Mouse (Mus musculus) spleen, adult 18-20 months (tissue): ENCODE results near the gene Plxnc1.

Experiments
- DNase-seq, 2 experiments: peaks; one replicate each; pipeline ENCODE4 v3.0.0; 2022; ENCODE audit warnings: mixed read lengths in 2 of 2

Gene Plxnc1

DNA sequence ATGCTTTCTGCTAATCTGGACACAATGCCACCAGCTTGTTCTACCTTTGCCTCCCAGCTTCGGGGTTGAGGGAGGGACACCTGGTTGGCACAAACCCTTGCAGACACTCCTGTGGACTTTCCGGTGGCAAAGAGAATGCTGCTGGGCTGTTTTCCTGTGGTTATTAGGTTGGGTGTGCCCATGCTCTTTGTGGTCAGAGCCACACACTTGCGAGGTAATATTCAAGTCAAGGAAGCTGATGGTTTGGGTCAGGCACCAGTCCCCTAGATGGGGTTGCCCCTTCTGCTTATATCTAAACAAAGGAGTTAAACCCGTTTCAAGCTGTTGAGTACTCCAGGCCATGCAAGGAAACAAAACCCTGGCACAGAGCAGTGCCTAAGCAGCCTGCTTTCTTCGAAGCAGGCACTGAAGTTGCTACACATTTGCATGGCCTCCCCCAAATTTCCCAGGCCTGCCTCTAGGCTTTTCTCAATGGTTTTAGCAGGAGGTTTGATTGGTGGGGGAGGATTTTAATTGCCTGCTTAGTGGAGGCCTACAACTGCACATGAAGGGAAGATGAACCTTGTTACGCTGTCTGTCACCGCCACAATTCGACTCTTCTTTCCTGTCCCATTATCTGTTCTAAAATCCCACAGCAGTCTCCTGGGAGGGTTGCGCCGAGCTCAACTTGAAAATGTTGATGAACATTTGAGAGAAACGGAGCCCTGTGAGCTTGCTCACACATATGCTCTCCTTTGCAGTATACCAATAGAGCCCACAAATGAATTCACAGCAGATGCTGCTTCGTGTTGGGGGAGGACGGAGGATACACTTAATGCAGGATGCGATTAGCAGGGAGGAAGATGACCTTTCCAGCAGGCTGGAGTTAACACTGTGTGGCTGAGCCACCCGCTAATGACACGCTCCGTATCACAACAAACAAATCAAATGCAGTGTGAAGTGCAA lies 132.5 kb downstream of the Plxnc1 start:
- no peak for DNase-seq

DNA sequence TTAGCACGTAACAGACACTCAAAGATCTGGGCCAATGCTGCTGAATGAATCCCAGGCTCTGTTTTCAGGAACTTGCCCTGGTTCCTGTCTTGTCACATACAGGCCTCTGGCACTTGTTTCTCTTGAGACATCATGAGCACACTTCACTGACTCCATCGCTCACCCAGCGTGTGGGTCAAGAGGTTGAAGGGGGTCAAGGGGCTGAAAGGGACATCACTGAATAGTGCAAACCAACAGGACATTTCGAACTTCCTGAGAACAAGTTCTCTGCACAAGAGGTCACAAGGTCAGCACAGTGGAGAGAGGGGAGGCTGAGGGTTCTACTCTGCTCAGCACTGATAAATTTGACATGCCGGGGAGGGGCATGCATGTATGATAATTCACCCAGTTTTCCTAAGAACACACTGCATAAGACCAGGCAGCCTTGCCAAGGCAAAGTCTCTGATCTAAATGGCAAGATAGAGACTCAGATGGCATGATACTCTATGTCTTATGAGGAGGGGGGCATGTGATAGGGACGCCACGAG lies 134.6 kb downstream of the Plxnc1 start:
- no peak for DNase-seq

DNA sequence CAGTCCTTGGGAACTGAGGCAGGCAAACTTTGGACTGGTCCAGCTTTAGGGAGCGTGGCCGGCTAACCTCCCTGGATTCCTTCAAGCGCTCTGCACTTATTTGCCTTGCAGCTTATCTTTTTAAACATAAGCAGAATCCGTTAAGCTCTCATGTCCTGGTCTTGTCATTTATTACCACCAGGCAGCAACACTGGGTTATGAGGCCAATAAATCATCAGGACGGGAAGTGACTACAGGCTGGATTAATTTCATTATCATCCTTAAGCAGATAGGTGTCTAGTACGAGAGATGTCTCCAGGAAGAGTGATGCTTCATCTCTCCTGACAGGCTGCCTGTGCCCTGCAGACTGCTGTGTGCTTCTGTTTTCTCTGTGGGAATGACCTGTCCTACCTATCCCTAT lies 136.4 kb downstream of the Plxnc1 start:
- no peak for DNase-seq

DNA sequence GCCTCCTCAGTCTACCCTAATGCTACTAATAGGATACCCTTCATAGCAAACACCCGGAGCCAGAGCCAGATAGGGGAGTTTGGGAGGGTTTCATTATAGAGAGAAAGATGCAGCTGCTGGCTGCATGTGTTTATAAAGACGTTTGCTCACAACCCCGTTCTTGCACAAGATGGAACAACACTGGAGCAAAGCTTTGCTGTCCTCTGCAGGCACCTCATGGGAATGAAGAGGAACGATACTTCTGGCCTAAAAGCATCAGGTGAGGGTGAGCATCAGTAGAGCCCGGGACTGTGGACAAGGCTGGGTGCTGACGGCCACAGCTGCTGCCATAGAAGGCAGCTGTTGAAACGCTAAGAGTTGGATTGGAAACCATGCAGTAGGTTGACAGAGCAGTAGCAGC lies 137.3 kb downstream of the Plxnc1 start:
- no peak for DNase-seq

DNA sequence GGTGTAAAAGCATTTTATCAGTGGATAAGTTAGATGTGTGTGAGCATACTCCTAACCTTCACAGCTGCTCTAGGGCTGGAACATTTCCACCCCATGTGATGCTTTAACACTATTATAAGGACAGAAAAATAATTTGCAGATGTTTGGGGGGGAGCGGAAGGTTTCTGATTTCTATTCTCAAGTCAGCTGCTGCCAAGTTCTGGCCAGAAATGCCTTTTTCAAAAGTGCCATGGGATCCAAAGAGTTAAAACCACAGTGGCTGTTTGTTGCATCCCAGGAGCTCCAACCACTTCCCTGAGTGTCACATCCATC lies 139.8 kb downstream of the Plxnc1 start:
- no peak for DNase-seq

DNA sequence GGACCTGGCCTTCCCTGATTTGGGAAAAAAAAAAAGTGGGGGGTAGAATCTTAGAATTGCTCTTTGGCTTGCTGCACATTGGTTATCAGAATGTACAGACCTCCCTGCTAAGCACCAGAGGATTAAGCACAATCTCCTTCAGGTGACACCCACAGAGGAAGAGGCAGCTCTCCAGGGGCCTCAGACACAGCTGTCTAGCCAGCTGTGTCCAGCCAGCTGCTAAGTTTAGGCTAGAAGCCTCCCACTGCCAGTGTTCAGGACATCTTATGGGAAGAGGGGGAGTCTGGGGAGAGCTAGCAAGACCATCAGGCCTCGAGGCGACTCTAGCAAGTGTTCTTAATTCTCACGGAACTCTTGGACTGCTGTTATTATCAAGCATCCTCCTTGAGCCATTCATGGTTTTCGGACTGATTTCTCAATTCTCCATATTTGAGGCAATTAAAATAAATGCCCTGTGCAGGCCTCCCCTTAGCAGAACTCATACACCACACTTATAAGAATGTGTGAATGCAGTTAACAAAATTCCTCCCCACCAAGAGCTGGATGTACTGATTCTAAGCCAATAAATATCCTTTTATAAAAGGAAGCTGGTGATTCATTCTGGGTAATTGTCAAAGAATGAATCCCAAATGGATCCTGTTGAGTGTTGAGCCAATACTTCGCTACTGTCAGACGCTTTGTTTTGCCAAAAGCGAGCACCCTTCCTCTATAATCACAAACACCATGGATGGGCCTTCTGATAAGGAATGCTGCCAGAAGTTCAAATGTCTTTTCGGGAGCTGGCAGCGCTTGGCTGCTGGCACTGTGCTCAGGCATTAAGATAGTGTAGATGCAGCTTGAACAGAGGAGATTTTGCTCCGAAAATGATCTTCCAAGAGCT lies 140.4 kb downstream of the Plxnc1 start:
- DNase-seq, result no peak

DNA sequence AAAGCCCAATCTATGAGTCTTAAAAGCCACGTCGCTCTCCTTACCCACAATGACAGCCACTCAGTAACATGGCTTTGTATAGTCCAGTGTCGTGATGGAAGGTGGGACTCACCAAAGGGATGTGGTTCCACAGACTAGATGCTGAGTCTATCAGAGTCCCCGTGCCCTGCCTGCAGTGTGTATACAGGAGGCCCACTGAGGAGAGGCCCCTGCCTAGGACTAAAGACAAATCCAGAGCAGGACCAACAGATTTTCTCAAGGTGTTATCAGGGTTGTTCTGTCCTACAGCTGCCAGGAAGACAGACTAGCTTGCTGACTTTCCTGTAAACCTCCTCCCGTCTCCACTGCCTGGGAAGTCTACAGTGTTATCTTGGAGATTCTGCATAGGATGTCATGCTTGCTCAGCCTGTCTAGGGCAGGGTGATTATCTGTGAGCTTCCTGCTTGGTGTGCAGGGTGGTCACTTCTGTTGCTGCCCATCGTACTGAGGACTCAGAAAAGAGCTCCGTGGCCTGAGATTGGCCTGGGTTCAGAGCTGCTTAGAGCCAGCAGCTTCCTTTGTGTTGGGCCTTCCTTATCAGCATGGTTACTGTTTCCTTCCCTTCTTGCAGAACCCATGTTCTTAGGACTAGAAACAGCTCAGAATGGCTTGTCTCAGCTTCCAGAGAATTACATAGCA lies 143.8 kb downstream of the Plxnc1 start:
- no peak for DNase-seq

DNA sequence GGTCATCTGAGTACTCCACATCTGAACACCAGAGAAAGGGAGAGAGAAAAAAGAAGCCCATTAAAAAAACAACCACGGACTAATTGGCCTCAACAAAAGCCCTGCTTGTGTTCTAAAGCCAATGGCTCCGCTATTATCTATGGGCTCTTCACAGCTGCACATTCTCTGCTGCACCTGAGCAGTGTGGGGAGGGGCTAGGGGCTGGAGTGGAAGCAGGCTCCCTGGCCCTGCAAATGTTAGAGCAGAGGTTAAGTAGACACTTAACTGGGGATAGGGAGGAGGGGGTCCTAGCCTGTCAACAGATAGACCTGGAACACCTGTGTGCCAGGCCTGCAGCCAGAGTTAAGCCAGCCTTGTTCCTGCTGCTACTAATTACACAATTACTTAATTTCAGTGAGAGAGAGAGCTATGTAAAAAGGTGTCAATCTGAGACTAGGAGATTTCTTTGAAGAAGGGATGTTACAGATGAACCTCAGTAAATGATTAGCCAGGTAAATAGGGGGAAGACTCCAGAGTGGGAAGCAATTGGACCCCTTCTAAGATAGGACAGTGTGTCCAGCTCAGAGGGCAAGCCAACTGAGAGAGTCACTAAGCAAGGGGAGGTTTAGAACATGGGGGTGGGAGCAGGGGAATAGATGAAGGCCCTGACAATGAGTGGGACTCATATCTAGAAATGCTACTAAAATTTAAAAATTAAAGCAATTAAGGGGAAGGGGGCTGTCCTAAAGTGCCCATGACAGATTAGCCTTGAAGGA lies 145.0 kb downstream of the Plxnc1 start:
- DNase-seq, result no peak

DNA sequence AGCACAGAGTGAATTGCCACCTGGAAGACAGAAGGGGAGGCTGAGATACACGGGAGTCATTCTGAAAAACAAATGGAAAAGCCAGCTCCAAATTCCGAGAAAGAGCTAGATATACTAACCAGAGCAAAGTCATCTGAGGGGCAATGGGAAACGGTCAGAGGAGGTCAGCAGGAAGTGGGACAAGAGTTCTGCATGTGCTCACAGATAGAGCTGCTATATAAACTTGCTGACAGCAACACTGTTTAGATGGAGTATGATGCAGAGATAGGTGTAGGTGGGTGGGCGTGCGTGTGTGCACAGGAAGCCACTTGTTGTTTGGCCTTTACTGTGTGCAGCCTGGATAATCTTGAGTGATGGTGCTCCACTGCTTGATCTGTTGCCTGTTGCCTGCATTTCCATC lies 146.5 kb downstream of the Plxnc1 start:
- no peak for DNase-seq

DNA sequence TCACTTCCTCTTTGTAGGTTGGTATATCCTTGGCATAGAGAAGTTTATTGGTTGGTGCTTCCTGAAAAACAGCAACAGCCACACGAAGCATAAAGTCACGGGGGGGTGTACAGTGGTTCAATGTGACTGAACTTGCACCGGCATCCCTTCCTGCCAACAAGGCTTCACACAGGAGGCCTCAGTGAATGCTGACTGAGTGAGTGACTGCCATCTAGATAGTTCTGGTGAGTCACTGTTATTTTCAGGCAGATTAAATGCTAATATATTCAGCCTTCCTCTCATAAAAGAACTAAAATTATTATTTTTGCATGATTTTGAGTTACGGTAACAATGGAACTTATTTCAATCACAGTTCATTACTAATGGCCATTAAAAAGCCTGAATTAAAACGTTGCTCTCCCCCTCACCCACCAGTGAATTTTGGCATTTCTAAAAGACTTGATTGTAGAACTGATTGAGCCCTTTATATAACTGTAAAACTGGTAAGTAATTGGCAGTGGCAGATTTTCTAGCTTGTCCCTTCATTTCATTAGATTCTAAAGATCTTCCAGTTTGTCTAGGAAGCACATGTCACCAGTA lies 149.9 kb downstream of the Plxnc1 start:
- DNase-seq, result no peak

DNA sequence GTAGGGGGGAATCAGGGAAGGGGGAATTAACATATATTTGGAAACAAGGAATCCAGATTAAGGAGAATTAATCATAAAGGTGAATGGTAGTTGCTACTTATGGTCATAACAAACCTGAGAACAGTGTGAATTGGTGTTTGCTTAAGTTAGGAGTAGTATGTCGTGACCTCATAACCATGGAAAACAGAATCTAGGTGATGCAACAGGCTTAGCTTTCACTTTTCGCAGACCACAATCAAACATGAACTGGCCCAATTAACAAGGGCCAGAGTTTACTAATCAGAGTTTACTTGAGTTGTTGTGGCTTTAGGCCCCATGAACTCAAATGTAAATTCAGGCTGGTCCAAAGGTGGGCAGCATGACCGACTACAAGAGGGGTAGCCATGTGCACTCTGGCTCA lies 150.7 kb downstream of the Plxnc1 start:
- DNase-seq, result no peak

DNA sequence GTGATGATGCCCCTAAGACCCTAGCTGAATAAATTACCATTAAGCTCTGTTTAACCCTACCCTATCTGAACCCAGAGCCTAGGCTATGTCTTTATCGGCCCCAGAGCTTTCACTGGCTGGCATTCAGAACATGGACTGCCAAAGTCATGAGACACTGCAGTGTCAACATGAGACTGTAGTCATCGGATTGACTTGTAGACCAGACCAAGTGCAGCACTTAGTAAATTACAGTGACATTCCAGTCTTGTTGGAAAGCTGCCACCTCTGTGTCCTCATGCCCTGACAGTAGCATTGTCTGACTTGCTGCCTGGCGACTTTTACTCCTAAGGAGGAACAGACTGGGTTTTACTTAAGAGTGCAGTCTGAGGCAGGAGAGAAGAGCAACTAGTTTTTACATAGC lies 155.4 kb downstream of the Plxnc1 start:
- no peak for DNase-seq

DNA sequence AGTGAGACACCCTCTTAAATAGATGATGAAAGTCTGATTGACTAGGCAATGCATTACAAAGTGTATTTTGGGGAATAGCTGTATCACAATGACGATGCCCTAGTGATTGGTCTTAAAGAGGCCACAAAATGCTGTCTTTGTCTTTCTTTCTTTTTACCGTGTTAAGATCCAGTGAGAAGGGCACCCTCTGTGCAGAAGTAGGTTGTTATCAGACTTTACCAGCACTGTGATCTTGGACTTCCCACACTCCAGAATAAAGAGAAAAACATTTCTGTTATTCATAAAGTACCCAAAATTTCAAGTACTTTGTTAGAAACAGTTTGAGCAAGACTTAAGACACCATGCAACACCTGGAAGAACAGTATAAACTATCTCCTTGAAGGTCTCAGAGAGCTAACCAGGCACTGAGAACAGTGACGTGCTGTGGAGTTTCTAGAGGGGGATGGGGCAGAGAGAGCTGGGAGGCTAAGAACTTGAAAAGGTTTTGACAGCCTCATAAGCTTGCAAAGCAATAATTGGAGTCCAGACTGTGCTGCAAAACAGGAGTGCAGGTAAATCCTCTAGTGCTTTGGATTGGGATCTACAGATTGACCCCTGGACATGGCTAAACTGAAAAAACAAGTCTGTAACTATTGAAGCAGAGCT lies 163.9 kb downstream of the Plxnc1 start:
- DNase-seq, result no peak

DNA sequence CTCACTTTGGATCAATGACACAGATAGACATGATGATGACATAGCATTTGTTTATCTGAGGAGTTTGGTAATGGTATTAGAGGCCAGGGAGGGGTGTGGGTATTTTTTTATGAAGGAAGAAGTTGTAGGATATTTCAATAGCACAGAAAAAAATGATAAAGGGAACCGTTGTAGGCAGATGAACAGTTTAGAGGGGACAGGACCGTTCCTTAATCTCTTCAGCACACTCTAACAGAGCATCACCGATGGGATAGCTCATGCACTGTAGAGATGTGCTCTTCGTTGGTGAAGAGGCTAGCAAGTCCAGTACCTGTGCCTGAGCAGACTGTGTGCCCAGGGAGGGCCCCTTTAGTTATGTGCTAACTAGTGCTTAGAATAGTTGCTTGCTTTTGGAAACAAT lies 165.3 kb downstream of the Plxnc1 start:
- DNase-seq, result no peak

DNA sequence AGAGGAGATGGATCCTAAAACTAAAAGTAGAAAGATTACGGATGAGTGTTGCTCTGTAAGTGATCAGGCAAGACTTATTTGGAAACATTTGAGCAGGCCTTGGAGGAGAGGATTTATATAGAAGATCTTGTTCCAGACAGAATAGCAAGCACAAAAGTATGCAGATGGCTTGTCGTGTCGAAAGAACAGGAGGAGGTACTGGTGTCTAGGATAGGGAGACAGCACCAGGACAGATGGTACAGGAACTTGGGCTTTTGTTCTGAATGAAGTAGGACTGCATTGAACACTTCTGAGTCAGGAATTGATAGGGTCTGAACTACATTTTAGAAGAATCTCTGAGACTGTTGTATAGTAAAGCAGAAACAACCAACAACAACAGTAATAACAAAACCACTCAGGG lies 167.1 kb downstream of the Plxnc1 start:
- DNase-seq, result no peak

DNA sequence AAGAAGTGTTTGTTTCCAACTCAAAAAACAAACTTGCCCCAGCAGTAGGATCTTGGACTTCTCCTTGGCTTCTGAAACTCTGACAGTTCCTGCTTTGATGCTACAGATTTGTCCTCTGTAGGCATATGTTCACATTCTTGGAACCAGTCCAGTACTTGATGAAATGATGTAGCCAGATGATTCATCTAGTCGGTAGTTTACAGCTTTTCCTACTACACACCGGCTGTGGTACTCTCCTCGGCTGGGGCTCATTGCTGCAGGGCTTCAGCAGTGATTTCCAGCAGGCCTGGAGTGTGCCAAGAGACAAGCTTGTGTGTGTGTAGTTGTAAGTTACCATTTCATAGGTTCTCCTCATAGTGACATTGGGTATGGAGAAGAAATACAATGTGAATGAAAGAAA lies 173.1 kb downstream of the Plxnc1 start:
- DNase-seq, result no peak

DNA sequence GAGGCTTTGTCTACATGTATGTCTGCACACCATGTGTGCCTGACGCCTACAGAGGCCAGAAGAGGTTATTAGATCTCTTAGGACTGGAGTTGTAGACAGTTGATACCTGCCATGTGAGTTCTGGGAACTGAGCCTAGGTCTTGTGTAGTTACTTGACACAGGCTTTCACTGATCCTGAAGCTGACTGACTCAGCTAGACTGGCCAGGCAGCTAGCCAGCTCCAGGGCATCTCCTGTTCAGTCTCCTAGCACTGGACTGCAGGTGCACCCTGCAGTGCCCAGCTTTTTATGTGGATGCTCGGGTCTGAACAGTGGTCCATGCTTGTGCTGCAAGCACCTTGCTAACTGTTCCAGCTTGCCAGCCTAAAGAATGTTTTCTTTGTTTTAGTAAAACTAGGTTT lies 197.6 kb downstream of the Plxnc1 start:
- no peak for DNase-seq

DNA sequence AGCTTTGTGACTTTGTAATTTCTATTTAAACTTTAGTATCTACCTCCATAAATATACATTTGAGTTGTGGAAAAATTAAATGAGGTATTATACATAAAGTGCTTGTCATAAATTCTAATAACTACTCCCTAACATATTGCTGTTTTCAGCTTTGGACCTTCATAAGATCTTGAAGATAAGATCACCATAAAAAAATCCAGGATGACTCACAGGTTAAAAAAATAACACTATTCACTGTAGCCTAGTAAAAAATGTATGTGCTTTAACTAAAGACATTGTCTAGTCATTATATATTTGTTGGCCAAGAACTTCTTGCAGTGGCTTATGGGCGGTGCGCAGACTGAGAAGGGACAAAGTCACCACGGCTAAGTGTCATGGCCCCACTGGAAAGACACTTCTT lies 203.2 kb downstream of the Plxnc1 start:
- no peak for DNase-seq
